Mouse (Mus musculus): ENCODE data around the gene Padi2.

Padi2 gene

DNA sequence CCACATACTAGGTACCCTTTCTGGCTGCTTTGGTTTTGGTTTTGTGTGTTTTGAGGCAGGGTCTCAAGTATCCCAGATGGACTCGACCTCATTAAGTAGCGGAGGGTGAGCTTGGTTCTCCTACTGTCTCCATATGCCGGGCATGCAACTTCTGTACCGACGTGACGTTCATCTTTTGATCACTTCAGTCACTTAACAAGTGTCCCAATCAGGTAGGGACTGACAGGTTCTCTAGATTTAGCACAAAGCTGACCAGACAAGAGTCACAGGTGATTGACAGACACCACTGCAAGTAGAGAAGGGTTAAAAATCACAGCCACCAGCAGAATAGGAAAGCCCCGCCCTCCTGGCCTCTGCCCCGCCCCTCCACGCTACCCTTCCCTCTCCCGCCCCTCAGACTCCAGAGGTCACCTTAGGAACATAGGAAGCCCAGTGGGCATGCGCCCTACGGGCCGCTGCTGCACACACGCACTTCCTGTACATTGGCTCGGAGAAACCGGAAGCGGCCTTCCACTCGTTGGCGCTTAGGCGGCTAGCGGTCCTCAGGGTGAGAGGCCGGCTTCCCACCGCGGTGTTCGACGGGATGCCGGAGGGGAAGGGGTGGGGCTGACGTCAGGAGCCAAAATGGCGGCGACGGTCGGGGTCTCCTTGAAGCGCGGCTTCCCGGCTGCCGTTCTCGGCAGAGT is 54.8 kb downstream of the Padi2 start, which contains the start of gene Sdhb:
Gene Sdhb, plus strand, starts transcription at position 423 of the 686 bp plus-strand sequence.
- DNase-seq: peak; percentile 96 to 99

DNA sequence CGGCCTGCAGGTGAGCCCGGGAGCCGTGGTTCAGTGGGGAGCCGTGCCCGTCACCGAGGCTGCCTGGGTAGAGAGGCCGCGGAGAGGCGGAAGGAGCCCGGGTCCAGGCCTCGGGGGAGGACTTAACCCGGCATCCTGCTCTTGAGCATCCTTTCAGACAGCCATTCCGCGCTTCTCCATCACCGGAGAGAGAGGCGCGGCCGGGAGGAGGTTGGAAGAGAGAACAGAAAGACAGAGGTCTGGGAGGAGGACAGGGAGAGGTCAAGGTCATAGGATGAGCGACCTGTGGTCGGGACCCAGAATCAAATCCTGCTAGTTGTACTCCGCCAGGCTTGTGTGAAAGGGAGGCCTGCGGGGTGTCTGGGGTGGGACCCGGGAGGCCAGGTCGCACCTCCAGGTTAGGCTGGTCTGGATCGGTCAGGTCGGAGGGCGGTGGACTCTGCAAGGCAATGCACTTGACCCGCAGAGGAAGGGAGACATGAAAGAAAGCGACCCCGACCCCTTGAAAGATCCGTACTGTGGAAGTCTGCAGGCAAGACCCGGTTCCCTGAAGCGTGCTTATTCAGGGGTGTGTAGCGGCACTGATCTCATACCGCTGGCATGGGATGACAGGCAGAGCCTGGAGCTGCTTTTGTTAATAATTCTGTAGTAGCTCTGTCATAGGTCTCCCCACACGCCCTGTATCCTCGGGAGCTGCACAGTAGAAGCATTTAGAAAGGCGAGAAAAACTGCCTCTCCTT is 55.5 kb downstream of the Padi2 start:
- no peak for DNase-seq

DNA sequence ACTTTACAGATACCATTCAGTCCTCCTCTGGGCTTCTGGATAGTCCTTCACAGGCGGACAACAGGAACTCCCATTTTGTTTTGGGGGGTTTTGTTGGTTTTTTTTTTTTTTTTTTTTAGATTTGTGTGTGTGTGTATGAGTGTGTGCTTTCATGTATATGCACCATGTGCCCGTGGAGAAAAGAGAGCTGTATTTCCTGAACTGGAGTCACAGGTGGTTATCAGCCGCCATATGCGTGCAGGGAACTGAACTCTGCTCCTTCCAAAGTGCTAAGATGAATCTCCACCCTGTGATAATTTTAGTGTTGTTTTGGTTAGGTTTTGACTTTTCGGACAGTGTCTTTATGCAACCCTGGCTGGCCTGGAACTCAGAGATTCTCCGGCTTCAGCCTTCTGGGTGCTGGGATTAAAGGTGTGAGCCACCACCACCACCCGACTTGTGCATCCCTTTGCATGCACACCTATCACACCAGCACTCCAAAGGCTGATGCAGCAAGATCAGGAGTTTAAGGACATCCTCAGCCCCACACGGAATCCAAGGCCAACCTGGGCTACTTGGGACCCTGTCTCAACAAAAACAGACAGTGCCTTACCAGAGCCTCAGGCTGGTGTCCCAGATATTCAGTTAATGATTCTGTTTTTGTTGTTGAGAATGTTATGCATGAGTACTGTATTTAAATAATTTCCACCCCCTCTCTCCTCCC is 56.2 kb downstream of the Padi2 start:
- no peak for DNase-seq

DNA sequence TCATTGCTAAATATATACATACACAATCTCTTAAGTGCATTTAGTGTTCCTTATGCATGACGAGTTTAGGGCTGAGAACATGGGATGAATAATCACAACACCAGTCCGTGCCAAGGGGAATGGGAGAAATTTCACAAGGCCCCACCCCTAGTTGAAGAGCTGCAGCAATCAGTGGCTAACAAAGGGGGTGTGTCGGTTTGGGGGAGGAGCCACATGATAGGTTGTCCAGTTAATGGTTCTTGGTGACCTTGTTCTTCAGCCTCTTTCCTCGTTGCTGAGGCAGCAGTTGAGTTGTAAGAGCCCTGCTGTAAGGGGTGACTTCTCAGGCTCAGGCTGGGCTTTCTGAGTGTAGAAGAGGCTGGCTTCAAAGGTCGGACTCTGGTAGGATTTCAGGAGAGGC is 56.8 kb downstream of the Padi2 start:
- DNase-seq: peak; percentile 64 to 65

DNA sequence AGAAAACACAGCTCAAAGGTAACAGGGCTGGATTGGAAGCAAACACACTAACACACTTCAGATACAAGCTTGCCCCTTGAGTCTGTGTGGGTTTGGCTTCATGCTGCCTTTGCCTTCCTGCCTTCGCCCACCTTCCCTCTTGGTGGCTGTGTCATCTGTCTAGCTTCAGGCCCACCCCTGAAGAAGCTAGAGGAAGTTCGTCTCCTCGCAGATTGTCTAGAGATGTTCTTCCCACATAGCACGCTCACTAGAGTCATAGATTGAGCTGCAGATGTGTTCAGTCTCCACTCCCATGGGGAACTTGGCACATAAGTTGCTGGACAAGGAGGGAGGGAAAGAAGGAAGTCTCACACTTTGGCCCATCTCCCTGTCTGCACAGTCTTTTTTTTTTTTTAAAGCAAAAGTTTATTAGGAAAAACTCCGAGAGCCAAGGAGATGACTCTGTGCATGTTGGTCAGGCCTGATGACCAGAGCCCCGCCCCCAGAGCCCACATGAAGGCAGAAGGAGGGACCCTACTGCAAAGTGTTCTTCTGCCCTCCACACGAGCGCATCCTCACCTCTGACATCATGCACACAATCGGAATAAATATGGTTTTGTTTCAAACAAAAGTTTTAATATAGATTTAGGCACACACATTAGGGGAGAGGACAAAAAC is 57.9 kb downstream of the Padi2 start:
- peak in 1 of 2 experiments; percentile 40 for DNase-seq

DNA sequence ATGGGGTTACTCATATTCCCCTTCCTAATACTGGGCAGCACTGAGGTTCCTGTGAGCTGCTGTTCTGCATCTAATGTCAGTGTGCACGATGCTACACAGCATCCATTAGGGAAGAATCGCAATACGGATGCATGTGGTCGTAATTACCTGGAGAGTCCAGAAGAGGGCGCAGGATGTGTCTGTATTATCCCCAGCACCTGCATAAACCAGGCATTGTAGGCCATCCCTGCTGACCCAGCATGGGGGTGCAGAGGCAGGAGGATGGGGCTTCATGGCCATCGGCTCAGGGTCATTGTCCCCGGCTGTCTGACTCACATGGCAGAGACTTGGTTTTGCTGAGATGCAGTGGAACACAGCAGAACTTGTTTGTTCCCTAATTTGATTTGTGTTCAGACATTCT is 58.5 kb downstream of the Padi2 start:
- peak; percentile 62 to 81 for DNase-seq

DNA sequence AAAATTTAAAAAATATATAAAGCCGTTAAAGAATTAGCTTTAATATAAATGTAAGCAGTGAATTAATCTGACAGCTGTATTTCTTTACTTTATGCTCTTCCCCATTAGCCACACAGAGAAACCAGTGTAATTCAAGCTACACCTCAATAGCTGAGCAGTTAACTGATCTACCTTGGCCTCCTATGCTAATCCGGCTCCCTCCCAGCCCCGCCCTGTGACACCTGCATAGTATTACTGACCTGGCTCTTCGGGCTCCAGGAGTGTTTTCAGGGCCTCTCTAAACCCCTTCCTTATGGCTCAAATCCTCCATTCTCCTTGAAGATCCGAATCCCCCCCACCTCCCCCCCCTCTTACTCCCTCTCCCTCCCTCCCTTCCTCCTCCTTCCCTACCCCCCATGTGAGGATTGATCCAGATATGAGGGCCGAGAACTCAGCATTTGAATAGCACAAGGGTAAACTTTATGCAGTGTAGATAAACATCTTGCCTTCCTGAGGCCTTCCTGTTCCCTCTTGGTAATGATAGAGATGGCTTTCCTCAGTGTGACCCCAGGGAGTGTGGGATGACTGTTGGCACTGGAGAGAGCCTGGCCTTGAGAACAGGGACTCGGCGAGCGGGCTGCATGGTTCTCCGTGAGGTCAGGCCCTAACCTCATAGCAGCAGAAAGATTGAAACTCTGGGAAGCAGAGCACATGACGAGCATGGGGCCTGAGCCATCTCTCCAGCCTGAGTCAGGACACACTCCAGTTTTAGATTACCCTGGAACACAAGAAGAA is 61.4 kb downstream of the Padi2 start:
- DNase-seq: peak in 1 of 2 experiments; percentile 30

DNA sequence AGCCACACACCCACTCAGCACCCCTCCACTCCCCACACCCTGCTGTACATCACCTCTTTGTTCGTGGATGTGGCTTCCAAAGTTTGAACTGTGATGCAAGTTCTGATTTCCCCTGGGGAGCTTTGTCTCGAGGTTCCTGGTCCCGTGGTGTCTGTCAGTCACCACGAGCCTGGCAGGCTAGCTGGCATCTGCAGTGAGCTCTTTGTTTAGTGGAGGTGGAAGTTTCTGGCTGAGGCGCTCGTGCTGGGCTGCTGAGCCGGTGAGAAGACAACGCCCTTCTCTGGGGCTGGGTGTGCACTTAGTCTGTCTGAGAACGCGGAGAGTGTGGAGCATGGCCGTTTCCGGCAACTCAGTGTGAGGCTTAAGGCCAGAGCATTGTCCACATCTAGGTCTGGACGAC is 65.5 kb downstream of the Padi2 start:
- DNase-seq: peak in 1 of 2 experiments; percentile 22

DNA sequence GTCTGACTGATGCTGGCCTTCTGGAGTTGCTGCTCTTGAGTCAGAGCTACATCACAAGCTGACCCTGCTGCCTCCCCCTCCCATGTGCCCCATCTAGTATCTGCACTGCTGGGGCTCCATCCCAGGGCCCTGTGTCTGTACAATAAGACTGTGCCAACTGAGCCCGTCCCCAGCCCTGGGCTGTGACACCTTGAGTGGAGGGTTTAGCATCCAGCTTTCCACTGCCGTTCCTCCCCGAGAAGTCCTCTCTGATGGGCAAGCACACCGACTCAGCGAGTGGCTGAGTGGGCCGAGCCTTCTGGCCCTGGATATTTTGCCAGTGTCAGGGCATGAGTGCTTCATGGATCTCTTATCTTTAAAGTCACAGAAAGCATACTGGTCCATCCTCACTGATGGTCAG is 68.3 kb downstream of the Padi2 start:
- no peak for DNase-seq

DNA sequence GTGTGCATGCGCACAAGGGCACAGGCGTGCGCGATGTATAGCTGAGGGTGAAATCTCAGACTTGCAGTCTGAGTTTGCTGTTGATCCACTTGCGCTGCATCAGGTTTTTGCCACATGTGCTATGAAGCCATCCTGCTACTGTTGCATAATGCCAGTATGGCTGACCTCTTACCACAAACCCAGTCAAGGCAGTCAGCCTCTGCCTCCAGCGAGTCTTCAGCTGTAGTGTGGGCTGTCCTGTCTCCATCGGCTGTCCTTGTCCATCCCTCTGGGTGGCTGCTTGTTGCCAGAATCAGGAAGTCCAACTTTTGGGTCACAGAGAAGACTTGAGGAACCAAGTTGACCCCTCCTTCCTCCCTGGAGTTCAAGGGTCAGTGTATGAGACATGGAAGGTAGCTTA is 69.2 kb downstream of the Padi2 start:
- DNase-seq: peak in 1 of 2 experiments; percentile 37

DNA sequence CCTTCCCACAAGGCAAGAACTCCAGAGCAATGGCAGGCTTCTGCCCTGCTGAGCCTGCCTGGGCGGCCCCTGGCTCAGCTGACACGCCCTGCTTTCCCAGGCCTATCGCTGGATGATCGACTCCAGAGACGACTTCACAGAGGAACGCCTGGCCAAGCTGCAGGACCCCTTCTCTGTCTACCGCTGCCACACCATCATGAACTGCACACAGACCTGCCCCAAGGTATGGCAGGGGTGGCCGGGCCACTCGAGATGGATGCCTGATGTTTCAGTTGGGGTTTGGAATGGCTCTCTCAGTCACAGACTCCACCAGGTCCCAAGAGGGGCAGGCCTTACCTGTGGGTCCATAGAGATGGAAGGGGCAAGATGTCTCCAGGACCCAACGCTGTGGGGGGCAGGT is 71.1 kb downstream of the Padi2 start:
- DNase-seq: peak in 1 of 2 experiments; percentile 4

DNA sequence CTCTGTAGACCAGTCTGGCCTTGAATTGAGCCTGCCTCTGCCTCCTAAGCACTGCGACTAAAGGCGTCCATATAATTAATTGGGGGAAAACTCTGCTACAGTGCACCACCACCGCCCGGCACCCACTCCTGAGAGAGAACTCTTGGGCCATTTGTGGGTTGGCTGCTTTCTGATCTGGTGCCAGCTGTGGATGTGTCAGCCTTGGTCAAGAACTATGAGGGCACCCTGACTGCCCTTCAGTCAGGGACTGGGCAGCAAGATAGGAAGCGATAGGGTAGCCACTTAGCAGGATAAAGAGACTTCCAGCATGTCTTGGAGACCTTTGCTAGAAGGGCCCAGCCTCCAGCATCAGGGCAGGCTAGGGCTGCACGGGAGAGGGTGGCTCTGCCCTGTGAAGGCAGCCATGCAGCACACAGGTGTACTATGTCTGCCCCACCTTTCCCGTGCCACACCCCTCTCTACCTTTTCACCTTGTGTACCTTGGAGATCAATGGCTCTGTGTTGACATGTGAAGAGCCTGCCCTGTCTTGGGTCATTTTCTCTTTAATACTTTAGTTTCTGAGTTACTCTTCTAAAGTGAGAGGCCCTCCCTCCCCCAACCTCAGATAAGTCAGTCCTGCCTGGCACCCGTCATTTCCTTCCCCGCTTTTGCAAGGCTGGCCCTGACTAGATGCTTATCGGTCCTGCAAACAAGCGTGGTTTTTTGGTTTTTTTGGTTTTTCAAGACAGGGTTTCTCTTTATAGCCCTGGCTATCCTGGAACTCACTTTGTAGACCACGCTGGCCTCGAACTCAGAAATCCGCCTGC is 71.9 kb downstream of the Padi2 start:
- no peak for DNase-seq

DNA sequence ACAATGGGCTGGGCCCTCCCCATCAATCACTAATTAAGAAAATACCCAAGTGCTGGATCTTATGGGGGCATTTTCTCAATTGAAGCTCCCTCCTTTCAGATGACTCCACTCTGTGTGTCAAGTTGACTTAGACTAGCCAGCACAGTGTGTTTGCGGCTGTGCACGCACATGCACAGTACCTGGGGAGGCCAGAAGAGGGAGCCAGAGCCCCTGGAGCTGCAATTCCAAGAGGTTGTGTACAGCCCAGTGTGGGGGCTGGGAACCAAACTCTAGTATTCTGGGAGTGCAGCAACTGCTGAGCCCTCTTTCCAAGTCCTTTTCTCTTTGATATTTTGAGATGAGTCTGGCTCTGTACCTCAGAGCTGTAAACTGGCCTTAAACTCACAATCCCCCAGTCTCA is 75.5 kb downstream of the Padi2 start:
- DNase-seq: no peak

DNA sequence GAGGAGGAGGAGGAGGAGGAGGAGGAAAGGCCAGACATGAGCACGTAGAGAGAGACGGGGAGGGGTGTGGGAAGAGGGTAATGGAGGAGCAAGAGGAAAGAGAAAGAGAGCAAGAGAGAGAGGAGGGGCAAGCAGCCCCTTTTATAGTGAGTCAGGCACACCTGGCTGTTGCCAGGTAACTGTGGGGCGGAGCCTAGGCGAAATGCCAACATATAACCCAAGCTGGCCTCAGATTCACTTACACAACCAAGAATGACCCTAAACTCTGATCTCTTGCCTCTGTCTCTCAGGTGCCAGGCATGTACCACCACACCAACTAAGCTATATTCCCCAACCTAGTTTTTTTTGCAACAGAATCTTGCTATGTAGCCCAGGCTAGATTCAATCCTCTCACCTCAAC is 76.7 kb downstream of the Padi2 start:
- DNase-seq: no peak

DNA sequence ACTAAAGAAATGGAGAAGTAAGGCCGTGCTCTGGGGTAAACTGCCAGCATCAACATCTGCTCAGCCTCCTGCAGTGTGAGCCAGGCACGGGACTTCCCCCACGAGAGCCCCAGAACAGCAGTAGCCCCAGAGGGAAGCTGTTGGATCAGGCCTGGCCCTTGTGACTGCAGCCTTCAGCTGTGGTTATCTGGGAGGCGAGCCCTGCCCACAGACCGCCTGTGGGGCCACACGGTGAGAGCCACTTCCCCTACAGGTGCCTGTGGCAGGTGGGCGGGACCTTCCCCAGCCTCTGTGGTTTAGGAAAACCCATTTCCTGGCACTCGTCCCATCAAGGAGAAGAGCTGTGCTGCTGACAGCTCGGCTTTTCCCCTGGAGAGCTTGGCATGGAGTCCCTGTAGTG is 77.3 kb downstream of the Padi2 start:
- DNase-seq: peak; percentile 77 to 86

DNA sequence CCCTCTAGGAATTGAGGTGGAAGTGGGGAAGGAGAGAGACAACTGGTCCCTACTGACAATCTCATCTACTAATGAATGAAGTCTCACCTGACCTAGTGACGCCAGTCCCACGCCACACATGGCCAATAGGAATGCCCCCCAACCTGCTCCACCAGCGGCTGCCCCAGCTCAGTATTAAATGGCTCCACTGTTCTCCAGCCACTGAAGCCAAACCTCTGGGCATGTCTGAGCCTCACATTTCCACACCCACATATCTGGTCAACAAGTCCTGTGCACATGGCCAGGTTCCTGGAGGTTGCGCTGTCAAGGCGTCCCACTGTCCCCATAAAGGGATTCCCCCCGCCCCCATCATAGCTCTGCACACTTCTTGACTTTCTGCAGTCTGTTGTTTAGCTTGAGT is 78.4 kb downstream of the Padi2 start:
- DNase-seq: no peak

DNA sequence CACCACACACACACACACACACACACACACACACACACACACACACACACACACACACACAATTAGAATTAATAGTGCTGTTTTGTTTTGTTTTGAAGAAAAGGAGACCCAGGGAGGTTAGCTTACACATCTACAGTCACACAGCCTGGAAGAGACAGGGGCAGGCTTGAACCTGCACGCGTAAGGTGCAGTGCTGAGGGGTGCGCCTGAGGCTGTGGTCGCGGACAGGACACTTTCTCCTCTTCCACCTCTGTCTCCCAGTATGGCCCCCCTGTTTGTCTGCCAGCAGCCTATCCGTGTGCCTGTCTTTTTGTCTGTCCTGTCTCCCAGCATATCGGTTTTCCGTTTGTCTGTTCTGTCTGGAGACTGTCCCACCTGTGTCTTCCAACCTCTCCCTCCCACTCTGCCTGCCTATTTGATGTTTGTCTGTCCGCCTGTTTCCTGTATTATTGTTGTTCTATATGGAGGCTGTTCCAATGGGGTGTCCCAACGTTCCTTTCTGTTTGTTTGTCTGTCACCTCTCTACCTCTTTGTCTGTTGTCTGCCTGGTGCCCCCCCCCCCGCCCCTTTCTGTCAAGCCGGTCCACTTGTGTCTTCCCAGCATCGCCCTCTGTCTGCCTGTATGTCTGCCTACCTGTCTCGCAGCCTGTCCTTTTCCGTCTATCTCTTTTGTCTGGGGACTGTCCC is 80.0 kb downstream of the Padi2 start:
- DNase-seq: no peak

DNA sequence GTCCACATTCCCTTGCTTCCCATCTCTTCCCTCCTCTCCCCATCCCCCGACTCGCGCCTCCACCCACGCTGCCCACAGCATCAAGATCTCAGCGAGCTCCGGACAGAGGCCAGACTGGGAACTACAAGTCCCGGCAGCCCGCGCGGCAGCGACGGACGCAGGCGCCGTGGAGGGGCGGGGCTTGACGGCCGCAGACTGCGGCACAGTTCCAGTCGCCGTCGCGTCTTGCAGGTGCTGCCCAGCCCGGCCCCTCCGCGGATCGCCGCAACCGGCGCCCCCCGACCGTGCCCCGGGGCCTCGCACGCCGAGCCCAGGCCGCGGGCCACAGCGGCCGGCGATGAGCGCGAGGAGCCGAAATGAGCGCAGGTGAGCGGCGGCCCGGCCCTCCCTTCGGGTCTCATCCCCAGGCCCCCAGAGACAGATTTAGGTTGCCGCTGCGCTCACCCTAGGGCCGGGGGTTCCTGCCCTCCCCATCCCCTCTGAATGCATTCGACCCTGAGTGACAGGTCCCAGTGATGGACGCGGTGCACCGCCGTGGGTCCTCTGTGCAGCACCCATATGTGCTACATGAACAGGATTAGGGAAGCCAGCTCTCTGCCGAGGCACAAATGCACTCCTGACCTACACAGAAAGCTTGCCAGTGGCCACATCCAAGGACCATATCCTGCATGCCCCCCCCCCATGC is 80.7 kb downstream of the Padi2 start, which contains the start of gene Atp13a2:
Gene Atp13a2, plus strand, starts transcription at position 163 of the 685 bp plus-strand sequence.
- peak; percentile 92 to 93 for DNase-seq

DNA sequence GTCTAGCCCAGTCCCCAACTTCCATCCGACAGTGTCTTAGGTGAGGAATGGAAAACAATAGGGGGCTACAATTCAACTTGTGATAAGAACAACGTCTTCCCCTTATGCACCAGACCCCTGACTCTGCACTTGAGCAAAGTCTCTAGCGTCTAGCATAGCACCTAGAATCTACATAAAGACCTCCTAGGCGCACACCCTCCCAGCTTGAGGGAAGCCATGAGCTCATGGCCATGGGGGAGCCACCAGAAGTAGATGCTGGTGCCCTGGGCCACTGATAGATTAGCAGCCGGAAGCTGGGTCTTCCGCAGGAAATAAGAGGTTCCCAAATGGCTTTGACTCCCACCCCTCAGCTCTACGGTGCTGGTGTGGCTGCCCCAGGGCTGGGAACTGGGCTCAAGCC is 81.3 kb downstream of the Padi2 start:
- DNase-seq: no peak

DNA sequence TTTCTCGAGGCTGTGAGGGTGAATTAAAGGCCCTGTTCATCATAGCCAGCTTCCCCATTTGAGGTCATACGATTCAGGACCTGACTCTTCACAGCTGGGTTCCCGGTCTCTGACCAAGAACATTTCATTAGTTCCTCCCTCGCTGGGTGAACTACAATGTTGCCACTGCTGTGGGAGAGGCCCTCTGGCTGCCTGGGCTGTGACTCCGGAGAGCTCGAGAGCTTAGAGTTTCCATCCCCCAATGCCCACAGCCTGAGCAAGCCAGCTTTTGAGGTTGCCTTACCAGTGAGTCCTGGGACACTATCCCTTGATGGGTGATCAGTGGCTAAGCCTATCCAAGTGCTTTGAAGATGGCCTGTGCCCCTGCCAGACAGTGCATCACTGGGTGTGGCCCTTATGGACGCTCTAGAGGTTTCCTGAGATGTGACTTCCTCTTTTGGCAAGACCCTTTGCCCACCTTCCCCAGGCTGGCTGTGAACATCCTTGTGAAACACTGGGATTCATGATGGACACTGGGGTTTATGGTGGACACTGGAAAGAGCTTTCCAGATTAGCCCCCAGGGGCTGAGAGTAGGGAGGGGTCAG is 82.7 kb downstream of the Padi2 start:
- peak in 1 of 2 experiments; percentile 60 for DNase-seq

All from lung, postnatal 4 days (tissue).